Mouse (Mus musculus) limb, embryonic 14.5 days (tissue): Measurements from ENCODE around the gene Syt16. TPM values are rescaled to one million over a fixed set of nuclear protein-coding genes. Genes with fewer than 3 reads are reported as not detected.

Experiments used
- ATAC-seq: fragments of 200-750 bp; cut with Nextera tagmentation; 2 replicates; pipeline ENCODE4 v1.8.0; 2017; ENCODE audit warnings: low read depth, moderate number of reproducible peaks, moderate TSS enrichment; ENCODE audit not compliant: low FRiP score
- DNase-seq: peaks from one replicate; pipeline ENCODE4 v3.0.0-alpha.2; 2015; ENCODE audit warnings: low spot score
- H3K27ac ChIP-seq: fragments of 300-500 bp; sonication (generic); replicated peaks from 2 replicates; pipeline ENCODE4 v1.5.1; 2014; ENCODE audit warnings: low read depth, mild to moderate bottlenecking, low read length, moderate library complexity, mixed read lengths
- H3K27me3 ChIP-seq: fragments of 300-500 bp; sonication (generic); 2 replicates; pipeline ENCODE4 v1.6.1; 2014; ENCODE audit warnings: low read length, mixed read lengths; ENCODE audit not compliant: control insufficient read depth, insufficient read depth
- H3K36me3 ChIP-seq: fragments of 300-500 bp; sonication (generic); 2 replicates; pipeline ENCODE4 v1.6.1; 2014; ENCODE audit warnings: mild to moderate bottlenecking, low read length, moderate library complexity, mixed read lengths; ENCODE audit not compliant: control insufficient read depth, insufficient read depth
- H3K4me1 ChIP-seq: fragments of 300-500 bp; sonication (generic); 2 replicates; pipeline ENCODE4 v1.6.1; 2014; ENCODE audit warnings: antibody characterized with exemption, low read length, mixed read lengths; ENCODE audit not compliant: control insufficient read depth, insufficient read depth
- H3K4me2 ChIP-seq: fragments of 300-500 bp; sonication (generic); replicated peaks from 2 replicates; pipeline ENCODE4 v1.6.1; 2014; ENCODE audit warnings: low read depth, mild to moderate bottlenecking, low read length, moderate library complexity; ENCODE audit not compliant: severe bottlenecking
- H3K4me3 ChIP-seq: fragments of 300-500 bp; sonication (generic); replicated peaks from 2 replicates; pipeline ENCODE4 v1.5.1; 2014; ENCODE audit warnings: low read length
- H3K9ac ChIP-seq: fragments of 300-500 bp; sonication (generic); 2 replicates; pipeline ENCODE4 v1.6.1; 2014; ENCODE audit warnings: mild to moderate bottlenecking, low read depth, low read length, moderate library complexity; ENCODE audit not compliant: severe bottlenecking
- H3K9me3 ChIP-seq: fragments of 300-500 bp; sonication (generic); 2 replicates; pipeline ENCODE4 v1.6.1; 2016; ENCODE audit warnings: low read length; ENCODE audit not compliant: control insufficient read depth
- POLR2A ChIP-seq: fragments of 200-500 bp; IDR thresholded peaks from 2 replicates; pipeline ENCODE4 v1.8.0; 2012; ENCODE audit warnings: inconsistent platforms, mild to moderate bottlenecking, moderate library complexity, borderline replicate concordance; ENCODE audit not compliant: insufficient read depth, insufficient read length; ENCODE audit errors: extremely low read depth
- WGBS: fragments of 180-500 bp; shearing (Covaris S2); extraction: QIAGEN DNeasy Blood & Tissue Kit; methylation state at CpG from one replicate; pipeline ENCODE4 v1.1.7; 2014; 5-methylcytosine and 5-hydroxymethylcytosine counted together
- polyA plus RNA-seq, 2 experiments: library from polyadenylated mRNA; depleted of rRNA in 1 of 2; stranded (reverse) in 1 of 2; unstranded in 1 of 2; fragments of >200 nt; fragmentation: Nextera tagmentation in 1 of 2; extraction: Ambion mirVana in 1 of 2; gene quantifications; 2 replicates each; pipeline versions ENCODE4 v1.2.1 to v1.2.3; 2012 to 2014

Gene Syt16
- polyA plus RNA-seq, 2 experiments = 2.8 to 4.3 TPM

DNA sequence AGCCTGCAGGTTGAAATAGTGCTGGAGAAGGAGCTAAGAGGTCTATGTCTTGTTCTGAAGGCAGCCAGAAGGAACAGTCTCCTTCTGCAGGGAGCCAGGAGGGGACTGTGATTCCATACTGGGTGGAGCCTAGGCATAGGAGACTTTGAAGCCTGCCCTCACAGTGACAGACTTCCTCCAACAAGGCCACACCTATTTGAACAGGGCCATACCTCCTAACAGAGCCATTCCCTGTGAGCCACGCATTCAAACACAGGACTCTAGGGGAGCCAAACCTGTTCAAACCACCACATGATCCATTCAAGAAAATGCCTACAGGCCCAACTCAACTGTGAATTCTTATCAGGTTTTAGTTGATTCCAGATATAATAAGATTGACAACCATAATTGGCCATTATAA is 130.8 kb downstream of the Syt16 start:
- Histone ChIP-seq H3K4me1 (no peaks in the 10 kb centered on the region), H3K27ac (no peak overlapping the region), H3K9ac (no peak overlapping the region), H3K4me3 (no peak overlapping the region), H3K27me3 (no peaks in the 10 kb centered on the region), H3K9me3 (peaks cover 5% of the 10 kb centered on the region), H3K36me3 (no peaks in the 10 kb centered on the region), H3K4me2 (no peak overlapping the region)
- 71% methylated on average over 1 of the region's 1 CpGs for WGBS
- TF ChIP-seq POLR2A = no peak
- ATAC-seq (no peak), DNase-seq (no peak)

- no peak overlapping the region for H3K9ac ChIP-seq
- no peaks in the 10 kb centered on the region for H3K27me3 ChIP-seq
- TF ChIP-seq POLR2A = no peak
- no peaks in the 10 kb centered on the region for H3K4me1 ChIP-seq
- 80% methylated on average over 2 of the region's 2 CpGs for WGBS
- ATAC-seq (no peak), DNase-seq (no peak)
- H3K4me2 ChIP-seq = no peak overlapping the region
- no peaks in the 10 kb centered on the region for H3K9me3 ChIP-seq
- no peak overlapping the region for H3K4me3 ChIP-seq
- H3K36me3 ChIP-seq = no peaks in the 10 kb centered on the region
- no peak overlapping the region for H3K27ac ChIP-seq
Measured at GRCm38 (mm10) chr12:74131790-74132189, 134.3 kb downstream of the Syt16 start.

DNA sequence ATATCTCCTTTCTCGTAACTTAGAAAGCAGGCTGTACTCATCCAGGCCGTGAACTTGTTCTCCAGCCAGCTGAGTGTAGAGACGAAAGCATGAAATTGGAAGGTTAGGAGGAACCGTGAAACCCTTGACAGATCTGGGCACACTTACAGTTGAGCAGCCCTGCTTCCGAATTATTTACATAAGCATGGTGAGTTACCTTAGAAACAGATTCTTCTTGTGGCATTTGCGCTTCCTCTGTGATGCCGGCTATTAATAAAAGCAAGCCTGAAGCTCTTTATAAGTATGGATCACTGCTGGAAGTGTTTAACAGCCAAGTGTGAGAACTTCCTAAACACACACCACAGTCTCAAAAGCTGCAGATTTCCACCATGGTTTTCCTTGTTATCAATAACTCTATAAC is 144.7 kb downstream of the Syt16 start:
- Histone ChIP-seq H3K9me3 (no peaks in the 10 kb centered on the region), H3K4me2 (no peak overlapping the region), H3K4me1 (peaks cover 3% of the 10 kb centered on the region; the same call in 1 of the 2 replicates), H3K27ac (no peak overlapping the region), H3K27me3 (no peaks in the 10 kb centered on the region), H3K9ac (no peak overlapping the region), H3K36me3 (no peaks in the 10 kb centered on the region), H3K4me3 (no peak overlapping the region)
- 66% methylated on average over 7 of the region's 7 CpGs for WGBS
- no peak for DNase-seq
- TF ChIP-seq POLR2A = no peak
- no peak; the same call in 1 of the 2 replicates for ATAC-seq

- 0 out of 2 replicates have a peak, but pooled peaks have one; percentile 19 for ATAC-seq
- Histone ChIP-seq H3K4me1 (peaks cover 3% of the 10 kb centered on the region; the same call in 1 of the 2 replicates), H3K36me3 (no peaks in the 10 kb centered on the region), H3K27ac (no peak overlapping the region), H3K4me2 (no peak overlapping the region), H3K4me3 (no peak overlapping the region), H3K9ac (no peak overlapping the region), H3K9me3 (no peaks in the 10 kb centered on the region), H3K27me3 (no peaks in the 10 kb centered on the region)
- no peak for DNase-seq
- 59% methylated on average over 5 of the region's 5 CpGs for WGBS
- TF ChIP-seq POLR2A = no peak
Measured at GRCm38 (mm10) chr12:74144385-74144784, 146.9 kb downstream of the Syt16 start.

DNA sequence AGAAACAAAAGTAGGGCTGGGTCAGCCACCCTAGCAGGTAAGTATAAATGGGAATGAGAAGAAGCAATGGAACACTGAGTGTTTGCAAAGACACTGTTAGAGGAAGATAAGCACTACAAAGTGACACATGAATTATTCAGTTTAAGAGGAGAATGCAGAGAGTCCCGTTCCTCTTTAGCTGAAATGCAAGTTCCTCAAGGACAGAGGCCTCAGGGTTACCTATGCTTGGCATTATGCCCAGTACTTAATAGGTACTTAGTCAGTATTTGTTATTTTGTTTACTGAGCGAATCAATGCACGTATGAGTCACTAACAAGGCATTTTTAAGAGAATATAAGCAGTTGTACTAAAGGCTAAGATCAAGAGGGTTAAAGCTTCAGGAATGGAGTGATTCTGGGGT is 163.3 kb downstream of the Syt16 start:
- 58% methylated on average over 3 of the region's 3 CpGs for WGBS
- no peak overlapping the region for H3K27ac ChIP-seq
- DNase-seq (no peak), ATAC-seq (no peak)
- no peak overlapping the region for H3K4me2 ChIP-seq
- H3K4me3 ChIP-seq = no peak overlapping the region
- no peaks in the 10 kb centered on the region for H3K9me3 ChIP-seq
- H3K4me1 ChIP-seq = no peaks in the 10 kb centered on the region
- H3K27me3 ChIP-seq = no peaks in the 10 kb centered on the region
- no peaks in the 10 kb centered on the region for H3K36me3 ChIP-seq
- TF ChIP-seq POLR2A = no peak
- H3K9ac ChIP-seq = no peak overlapping the region

DNA sequence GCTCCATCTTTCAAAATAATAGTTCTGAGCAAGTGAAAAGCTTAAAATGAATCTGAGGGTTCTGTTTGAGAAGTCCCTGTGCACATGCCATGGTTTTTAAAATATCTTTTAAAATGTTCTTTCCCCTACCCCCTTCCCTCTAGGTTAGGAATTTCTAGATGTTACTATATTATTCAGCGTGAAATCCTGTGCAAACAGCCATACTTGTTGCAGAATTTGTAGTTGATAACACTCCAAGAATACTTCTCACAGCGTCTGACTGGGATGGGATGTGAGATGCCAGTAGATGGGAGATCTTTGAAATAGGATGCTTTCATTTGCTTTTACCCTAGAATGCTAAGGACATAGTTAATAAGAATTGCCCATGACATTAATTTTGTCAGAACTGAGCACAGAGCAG is 165.6 kb downstream of the Syt16 start:
- DNase-seq = no peak
- Histone ChIP-seq H3K27me3 (no peaks in the 10 kb centered on the region), H3K4me1 (no peaks in the 10 kb centered on the region), H3K36me3 (no peaks in the 10 kb centered on the region), H3K9ac (no peak overlapping the region), H3K27ac (no peak overlapping the region), H3K4me2 (no peak overlapping the region), H3K9me3 (no peaks in the 10 kb centered on the region), H3K4me3 (no peak overlapping the region)
- TF ChIP-seq POLR2A = no peak
- no peak for ATAC-seq
- 83% methylated on average over 2 of the region's 2 CpGs for WGBS
